Mouse (Mus musculus) adrenal gland, adult 2 months (tissue): ENCODE data around the gene Ap2b1. TPM values are rescaled to one million over a fixed set of nuclear protein-coding genes. Genes with fewer than 3 reads are reported as not detected.

Experiments
- DNase-seq: peaks from one replicate; pipeline ENCODE4 v3.0.0; 2021
- long read RNA-seq: library from polyadenylated mRNA; stranded (forward); transcript quantifications from one replicate; pipeline ENCODE4 v2.0.0, GENCODE M21; 2021
- polyA plus RNA-seq: library from polyadenylated mRNA; depleted of rRNA; stranded (reverse); fragments of >200 nt; gene quantifications from 2 replicates; pipeline ENCODE4 v1.2.3, GENCODE M21; 2012; rRNA removed
- total RNA-seq, 2 experiments: library from RNA; stranded (reverse); gene quantifications; 2 replicates each; pipeline ENCODE4 v1.2.3; 2021

The Ap2b1 gene
- total RNA-seq (100 to 1,000 TPM; 101 to 104 TPM), polyA plus RNA-seq (17.7 and 24.0 TPM in 2 replicates)
- long read RNA-seq, full-length matches to known transcripts, result 12 of 15 reads
- long read RNA-seq, partial matches to known transcripts, result 3 of 15 reads
- long read RNA-seq, other reads (novel, unspliced or antisense), result 0 of 15 reads

DNA sequence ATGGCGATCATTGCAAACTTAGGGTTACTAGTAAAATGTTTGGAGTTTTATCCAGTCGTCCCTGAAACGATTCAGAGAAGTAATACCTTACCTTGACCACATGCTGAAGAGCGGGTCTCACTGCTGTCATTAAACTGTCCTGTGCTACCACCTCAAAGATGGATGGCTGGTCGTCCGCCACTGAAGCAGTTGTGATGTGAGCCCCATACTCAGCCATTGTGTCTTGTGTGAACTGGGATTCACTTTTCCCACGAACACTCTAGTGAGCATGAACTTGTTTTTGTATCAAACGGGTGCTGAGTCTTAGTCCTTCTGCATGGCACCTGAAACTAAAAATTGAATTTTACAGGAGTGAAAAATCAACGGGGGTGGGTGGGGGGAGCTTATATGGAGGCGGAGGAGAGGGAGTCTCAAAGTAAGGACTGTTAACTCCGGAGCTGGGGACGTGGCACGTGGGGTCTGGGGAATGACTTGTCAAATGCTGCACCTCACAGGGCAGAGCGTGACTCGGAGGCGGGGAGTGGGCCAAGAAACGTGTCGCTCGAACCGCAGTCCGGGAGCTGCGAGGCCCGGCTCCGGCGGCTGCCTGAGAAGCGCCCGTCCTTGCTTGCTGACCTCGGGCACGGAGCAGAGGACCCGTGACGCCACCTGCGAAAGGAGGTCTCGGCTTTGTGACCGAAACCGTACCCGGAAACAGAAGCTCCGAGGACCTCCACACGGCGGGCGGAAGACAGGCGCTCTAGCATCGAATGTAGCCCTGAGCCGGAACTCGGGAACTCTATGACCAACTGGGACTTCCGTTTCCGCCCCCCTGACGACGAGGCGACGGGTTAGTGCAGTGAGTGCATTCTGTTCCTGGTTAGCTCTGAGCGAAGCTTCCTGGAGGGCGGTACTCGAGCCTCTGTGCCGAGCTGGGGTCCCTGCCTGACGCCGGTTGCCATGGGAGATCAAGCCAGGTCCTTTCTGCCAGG lies at the start of gene Ap2b1:
Ap2b1 (plus strand) TSS at position 800 of the 971 bp plus-strand sequence.
- DNase-seq, result peak; percentile 94

DNA sequence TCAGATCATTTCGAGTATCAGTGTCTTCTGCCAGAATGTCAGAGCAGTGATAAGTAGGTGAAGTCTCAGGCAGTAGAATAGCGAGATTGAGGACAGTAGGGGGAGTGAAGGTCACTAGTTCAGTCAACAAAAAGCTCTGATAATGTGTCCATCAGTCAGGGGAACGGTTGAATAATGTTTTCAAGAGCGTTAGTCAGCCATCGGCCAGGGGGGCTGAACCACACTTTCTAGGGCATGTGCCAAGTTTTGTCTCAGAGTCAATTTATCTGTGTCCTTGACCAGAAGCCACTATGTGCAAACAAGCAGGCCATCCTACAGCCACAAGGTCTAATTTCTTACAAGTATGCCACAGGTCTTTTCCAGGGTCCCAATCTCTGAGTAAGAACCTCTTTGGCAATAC lies 41.6 kb upstream of the Ap2b1 start:
- DNase-seq, result peak; percentile 89

DNA sequence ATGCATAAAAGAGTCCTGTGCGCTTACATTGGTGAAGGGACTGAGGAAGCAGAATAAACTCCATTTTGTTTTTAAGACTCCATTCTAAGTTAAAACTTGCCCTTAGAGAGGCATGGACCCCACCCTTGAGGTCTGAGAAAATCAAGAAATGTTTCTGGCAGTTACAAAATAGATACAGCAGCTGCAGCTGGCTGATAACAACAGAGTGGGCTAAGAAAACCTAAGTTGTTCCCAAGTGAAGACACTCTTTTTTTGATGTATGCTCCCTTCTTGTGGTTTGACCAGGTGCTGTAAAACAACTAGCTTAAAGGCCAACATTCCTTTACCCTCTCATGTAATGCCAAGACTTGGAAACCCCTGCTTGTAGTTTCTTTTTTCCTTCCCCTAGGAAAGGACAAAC lies 36.2 kb upstream of the Ap2b1 start:
- DNase-seq, result no peak

DNA sequence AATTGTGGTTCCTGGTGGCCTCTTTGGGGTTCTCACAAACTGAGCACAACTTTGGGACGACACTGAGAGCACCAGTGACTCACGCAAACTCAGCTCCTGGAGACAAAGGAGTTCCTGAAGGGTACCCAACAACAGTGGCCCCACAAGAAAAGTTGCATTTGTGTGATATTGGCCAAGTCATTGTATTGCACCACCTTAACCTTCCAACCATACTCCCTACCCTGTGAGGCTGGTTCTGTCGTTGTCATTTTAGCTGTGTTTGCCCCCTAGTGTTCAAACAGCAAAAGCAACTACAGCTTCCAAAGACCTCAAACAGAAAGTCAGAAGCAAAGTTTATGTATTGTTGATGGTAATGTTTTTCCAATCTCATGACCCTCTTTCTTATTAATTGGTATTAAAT lies 35.7 kb upstream of the Ap2b1 start:
- DNase-seq, result no peak

DNA sequence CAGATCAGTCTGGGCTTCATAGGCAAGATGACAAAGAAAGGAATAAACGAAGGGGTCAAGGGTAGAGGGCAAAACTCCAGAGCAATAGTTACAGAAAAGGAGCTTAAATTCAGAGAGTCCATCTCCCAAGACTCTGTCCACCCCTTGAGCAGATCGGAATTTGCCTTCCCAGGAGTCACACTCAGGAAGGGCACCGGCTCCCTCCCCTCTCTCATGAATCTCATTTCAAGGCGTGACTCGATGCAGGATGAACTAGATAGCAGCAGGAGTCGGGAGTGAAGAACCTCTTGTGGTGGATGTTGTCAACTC lies 28.0 kb upstream of the Ap2b1 start:
- DNase-seq, result no peak

DNA sequence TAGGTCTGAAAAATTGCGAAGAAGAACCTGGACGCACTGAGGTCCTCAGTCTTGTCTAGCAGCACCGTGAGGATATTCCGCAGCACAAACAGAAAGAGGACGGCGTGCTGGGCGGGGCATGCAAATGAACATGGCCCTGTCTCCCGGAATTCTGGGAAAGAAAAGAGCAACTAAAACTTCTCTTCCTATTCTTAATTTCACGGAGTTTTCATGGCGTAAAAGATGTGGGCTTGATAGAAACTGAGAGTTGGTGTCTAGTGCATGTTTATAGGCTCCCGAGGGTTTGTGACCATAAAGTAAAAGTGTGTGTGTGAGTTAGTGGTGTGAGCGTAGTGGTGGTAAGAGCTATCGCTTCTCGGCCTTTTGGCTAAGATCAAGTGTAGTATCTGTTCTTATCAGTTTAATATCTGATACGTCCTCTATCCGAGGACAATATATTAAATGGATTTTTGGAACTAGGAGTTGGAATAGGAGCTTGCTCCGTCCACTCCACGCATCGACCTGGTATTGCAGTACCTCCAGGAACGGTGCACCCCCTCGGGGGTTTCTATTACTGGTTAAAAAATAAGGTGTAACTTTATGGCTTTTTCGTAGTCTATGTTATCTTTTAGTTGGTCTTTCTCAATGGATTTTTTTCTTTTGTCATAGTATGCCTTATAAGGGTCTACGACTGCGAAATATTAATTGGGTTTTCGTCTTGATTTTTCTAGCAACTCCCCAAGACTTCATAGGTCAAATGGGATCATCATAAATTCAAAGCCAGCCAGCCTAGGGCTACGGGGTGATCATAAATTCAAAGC lies 27.5 kb upstream of the Ap2b1 start:
- DNase-seq, result peak; percentile 84

DNA sequence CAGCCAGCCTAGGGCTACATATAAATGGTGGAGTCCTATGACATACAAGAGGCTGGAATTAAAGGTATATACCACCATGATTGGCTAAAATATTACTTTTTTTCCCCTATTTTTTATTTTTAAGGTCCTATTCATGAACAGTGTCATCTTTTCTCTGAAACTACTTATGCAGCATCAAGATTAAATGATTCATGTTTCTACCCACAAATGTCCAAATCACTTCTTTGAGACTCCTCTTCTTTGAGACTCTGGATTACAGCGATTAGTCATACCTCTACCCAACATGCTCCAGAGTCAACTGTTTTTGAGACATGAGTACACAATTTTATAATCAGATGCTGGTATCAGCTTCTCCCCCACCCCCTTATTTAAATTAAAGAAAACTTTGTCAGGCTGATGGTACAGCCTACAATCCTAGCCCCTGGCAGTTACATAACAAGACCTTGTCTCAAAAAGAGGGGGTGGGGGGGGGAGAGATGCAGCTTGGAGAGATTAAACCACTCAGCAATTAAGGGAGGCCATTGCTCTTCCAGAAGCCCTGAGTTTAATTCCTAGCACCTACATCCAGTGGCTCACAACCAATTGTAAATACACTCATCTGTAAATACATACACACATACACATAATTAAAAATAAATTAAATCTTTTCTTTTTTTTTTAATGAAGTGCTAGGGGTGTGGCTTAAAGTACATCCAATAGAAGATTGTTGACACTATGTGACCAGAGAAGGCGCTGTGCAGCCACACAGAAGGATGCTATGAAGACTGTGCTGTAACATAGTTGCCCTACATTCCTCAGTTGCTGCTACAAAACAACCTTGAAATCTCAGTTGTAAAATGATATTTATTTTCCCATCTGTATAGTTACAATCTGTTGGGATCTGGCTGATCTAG lies 26.6 kb upstream of the Ap2b1 start:
- no peak for DNase-seq

DNA sequence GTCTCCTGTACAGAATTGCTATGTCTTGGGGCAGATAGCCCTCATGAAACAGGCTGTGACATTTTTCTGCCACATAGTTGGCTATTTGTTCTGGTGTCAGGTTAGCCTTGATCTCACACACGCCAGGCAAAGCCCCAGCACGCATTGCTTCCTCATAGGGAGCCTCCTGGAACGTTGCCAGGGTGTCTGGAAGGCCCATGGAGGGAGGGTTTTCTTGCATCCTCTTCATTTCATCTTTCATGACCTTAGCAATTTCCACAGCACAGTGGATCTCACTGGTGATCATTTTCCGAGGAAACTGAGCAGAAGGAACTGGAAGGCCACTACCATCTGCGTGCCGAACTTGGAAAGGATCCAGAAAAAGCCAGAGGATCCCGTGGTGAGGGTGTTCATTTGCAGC lies 22.6 kb upstream of the Ap2b1 start:
- DNase-seq, result no peak

DNA sequence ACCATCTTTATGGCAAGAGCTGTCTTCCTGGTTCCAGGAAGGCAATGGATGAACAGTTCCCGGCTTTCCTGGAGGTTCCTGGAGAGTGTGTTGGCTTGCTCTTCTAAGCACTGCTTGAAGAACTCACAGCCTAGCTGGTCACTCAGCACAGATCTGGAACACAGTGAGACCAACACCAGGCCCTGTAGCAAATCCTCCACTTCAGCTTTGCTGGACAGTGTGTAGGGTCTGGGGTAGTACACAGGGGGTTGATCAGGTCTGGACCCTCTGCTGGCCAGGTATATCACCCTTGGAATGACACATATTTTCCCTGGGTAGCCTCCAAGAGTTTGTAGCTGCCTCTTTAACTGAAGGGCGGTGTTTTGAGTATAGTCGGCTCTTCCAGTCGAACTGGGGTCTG lies 19.8 kb upstream of the Ap2b1 start:
- DNase-seq, result no peak

DNA sequence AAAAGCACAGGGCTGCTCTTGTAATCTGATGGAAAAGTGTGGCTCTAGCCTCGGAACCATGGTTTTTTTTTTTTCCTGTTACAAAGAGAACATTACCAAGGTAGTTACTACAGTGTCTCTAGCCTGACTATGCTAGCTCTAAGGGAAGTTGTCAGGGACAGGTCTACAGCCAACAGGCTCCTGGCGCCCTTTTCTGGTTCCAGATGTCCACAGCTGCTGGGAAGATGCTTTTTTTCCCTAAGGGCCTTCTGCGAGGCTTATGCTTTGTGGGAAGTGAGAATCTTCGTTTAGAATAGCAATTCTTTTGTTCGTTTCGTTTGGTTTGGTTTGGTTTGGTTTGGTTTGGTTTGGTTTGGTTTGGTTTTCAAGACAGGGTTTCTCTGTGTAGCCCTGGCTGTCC lies 19.1 kb upstream of the Ap2b1 start:
- no peak for DNase-seq

DNA sequence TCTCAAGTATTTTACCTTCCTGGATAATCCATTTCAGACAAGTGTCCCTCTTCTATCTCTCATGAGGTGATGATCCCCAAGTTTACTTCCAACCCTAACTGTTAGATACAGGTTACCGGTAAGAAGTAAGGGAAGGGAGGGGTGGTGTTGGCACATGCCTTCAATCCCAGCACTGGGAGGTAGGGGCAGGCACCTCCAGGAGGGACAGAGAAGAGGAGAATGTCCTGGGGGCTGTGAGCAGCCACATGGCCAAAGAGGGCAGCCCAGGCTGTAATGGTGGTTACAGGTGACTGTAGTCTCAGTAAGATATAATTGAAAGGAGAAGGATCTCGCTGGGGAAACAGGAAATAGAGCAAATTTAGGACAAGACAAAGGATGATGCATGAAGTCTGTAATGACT lies 16.7 kb upstream of the Ap2b1 start:
- DNase-seq, result no peak

DNA sequence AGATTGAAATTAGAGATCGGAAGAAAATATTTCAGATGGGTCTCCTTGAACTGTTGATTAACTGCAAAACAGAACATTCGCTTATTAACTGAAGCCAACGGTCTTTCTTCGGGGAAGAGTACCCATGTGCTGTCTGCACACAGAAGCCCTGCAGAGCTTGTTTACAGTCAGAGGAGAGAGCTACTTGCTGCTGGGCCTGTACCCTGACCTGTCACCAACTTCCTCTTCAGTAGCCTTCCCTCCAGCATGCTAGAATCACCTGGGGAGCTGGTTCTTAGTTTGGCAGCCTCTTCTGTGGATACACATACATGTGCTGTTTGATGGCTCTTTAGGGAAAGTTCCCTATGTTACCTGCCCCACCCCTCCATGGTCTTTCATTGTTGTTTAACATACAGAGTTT lies 13.2 kb upstream of the Ap2b1 start:
- no peak for DNase-seq

DNA sequence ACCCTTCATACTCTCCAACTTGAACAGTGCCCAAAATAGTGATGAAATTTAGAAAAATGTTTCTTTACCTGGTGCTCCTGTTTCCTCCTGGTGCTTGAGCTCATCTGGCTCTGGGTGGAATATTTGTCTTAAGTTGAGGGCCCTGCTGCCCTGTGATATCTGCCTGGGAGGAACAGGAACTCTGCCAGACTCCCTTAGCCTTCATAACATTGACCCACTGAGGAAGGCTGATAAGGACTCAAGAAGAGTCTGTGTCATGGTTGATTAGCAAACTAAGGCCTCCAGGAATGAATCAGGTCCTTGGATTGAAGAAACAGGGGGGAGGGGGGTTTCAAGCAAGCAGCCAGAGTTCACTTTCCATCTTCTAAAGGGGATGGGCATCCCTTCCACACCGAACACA lies 12.3 kb upstream of the Ap2b1 start, which contains the start of gene Slfn14:
Slfn14 (minus strand) TSS at position 161 of the 400 bp plus-strand sequence.
- no peak for DNase-seq

DNA sequence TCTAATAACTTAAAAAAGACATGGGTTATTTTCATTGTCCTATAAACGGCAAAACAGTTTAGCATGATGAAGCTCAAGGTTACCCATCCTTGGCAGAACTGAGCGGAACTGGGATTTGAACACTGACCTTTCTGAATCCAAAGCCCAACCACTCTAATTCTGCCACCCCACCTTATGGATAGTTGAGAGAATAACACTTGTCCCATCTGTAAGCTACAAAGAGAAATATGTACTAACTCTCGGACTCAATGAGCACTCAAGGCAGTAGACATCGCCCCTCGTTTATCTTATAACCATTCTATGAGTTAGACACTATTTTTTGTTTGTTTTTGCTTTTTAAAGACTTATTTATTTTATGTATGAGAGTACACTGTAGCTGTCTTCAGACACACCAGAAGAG lies 9.8 kb upstream of the Ap2b1 start:
- DNase-seq, result no peak

DNA sequence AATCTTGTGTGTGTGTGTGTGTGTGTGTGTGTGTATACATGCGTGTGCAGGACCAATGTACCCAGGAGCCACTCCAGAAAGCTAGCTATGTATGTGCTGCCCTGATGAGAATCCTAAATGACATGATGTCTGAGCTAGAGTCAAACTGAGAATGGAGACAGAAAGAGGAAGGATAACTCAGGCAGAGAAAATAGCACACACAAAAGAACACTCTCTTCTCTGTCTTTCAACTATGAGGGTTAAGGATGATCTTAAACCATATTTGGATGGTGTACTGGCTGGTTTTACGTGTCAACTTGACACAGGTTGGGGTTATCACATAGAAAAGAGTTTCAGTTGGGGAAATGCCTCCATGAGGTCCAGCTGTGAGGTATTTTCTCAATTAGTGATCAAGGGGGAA lies 9.2 kb upstream of the Ap2b1 start:
- DNase-seq, result no peak

DNA sequence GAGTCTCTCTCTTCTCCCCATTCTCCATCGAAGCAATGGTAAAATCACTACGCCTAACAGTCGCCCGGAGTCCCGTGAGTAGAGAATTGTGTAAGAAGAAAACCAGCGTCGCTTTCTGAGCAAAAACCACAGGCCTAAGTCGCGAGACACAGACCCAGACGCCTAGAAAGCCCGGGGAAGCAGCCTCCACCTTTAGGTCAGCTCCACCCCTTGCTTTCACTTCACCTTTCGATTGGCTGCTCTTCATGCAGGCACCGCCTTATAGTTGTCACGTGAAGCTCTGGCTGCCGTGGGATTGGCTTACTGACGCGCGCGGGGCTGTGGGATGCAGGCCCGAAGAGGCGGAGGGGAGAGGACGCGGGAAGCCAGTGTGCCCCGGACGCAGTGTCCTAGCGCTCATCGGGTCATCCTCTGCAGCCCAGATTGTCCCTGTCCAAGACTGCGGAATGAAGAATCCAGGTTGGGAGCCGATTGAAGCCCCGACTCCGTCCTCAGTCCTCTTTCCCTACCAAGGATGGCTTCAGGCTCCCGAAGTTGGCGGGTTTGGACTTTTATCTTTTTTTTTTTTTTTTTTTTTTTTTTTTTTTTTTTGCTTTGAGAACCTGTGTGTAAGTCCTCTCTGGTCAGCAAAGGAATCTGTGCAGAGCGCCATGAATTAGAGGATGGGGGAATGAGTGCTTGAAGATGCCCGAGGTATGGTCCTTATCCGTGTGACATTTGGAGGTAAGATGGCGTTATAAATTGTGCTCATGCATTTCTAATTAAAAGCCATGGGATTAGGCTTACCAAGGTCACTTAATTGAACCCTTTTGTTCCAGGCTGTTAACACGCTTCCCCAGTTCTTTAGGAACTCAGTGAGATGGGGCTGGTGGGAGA lies 7.2 kb upstream of the Ap2b1 start:
- peak; percentile 97 for DNase-seq

DNA sequence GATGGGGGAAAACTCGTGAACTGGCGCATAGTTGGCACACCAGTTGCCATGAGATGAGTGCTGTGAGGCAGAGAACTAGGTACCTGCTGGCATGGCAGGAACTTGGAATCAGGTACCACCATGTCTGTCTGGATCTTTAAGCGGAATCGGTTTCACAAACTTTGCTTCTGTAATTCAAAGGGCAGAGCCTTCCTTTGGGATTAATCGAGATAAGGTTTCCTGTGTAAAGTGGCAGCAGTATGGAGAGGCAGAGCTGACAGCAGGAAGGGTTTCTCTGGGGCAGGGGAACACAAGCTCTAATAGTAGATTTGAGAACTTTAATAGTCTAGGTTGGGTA lies 6.6 kb upstream of the Ap2b1 start:
- DNase-seq, result no peak

DNA sequence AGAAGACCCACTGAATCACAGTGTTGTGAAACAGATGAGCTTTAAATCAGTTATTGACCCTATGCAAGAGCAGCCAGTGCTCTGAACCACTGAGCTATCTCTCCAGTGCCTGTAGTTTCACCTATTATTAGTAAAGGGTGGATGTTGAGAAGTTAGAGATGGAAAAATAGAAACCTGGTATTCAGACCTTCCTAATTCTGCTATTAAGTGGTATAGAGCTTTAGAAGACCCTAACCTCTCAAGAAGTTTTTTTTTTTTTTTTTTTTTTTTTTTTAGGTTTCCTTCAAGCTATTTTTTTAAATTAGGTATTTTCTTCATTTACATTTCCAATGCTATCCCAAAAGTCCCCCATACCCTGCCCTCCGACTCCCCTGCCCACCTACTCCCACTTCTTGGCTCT lies 5.6 kb upstream of the Ap2b1 start:
- DNase-seq, result no peak

DNA sequence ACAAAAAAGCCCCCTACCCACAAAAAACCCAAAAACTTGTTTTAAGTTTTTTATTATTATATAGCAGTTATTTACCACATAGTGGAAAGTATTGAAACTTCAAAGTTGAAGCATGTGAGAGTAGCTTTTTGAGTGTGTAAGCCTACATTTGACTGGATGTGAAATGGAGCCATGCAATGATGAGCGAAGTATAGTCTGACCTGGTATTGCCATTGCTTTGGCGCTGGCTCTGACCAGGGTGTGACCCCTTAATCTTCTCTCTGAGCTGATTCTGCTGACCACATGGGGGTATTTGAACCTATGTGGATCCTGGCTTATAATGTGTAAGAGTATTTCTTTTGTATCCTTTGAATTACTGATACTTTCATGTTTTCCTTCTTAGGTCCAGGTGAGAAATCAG lies 4.7 kb upstream of the Ap2b1 start:
- DNase-seq, result no peak

DNA sequence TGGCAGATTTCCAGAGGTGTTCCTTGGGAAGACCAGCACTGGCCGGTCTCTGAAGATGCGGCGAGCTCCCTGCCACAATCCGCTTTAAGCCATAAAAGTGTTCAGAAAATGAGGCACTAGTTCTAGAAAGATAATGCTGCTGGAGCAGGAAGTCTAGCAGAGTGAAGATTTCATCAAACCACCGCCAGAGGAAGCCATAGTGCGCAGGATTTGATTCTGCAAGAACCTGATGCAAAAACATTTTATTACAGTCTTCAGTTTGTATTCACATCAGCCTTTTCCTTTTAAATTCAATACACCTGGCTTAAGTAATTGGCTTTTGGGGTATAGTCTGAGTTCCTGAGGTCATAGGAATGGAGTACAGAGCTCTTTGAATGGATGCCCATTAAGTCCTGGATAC lies 1.0 kb upstream of the Ap2b1 start:
- DNase-seq, result no peak

DNA sequence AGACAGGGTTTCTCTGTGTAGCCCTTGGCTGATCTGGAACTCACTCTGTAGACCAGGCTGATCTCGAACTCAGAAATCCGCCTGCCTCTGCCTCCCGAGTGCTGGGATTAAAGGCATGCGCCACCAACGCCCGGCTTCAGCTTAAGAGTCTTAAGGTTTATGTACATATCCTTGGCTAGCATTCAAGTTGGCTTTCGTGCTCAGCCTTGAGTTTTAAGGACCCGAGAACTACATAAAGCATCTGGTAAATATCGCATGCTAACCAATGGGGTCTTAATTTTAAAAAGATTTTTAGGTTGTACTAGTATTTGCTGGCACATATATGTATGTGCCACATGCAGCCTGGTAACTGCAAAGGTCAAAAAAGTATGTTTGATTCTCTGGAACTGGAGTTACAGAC lies 900 bp downstream of the Ap2b1 start:
- no peak for DNase-seq
